Mouse (Mus musculus) frontal cortex, adult (tissue): ENCODE results near the gene Krt9.
A peak's percentile ranks its signal among the peaks of the same experiment; 100 is the strongest.
"Not testable (repeated sequence)": the region's sequence is repeated elsewhere in the genome, so short reads cannot be mapped to it uniquely, and the experiment has no call there.

Source experiments
- ATAC-seq: cut with Nextera tagmentation; 2 replicates; pipeline ENCODE4 v1.9.2; 2017; ENCODE audit warnings: mild to moderate bottlenecking, moderate library complexity, mixed read lengths; ENCODE audit not compliant: low TSS enrichment

The Krt9 gene

GRCm38 (mm10) chr11:100192992-100193391 lies at the start of gene Krt9:
Gene Krt9 (minus strand): TSS chr11:100193246.
- peak; percentile 92 for ATAC-seq

GRCm38 (mm10) chr11:100240272-100240671 lies 47.2 kb upstream of the Krt9 start:
- ATAC-seq: not testable (repeated sequence)

GRCm38 (mm10) chr11:100221741-100222140 lies 28.7 kb upstream of the Krt9 start:
- ATAC-seq: peak; percentile 47; the same call in 1 of the 2 replicates

GRCm38 (mm10) chr11:100219304-100219703 lies 26.3 kb upstream of the Krt9 start:
- no peak for ATAC-seq

GRCm38 (mm10) chr11:100208542-100208941 lies 15.5 kb upstream of the Krt9 start:
- no peak for ATAC-seq

- no peak for ATAC-seq
Measured at GRCm38 (mm10) chr11:100207498-100207897, 14.5 kb upstream of the Krt9 start, which contains the start of gene Krt14. Gene Krt14 (minus strand): TSS chr11:100207548.

GRCm38 (mm10) chr11:100203448-100203847 lies 10.4 kb upstream of the Krt9 start:
- ATAC-seq: no peak

GRCm38 (mm10) chr11:100202906-100203305 lies 9.9 kb upstream of the Krt9 start:
- no peak for ATAC-seq

GRCm38 (mm10) chr11:100200104-100200820 lies 7.2 kb upstream of the Krt9 start:
- peak; percentile 75 for ATAC-seq

- ATAC-seq: peak; percentile 94
Measured at GRCm38 (mm10) chr11:100198666-100199065, 5.6 kb upstream of the Krt9 start.

GRCm38 (mm10) chr11:100191820-100192219 lies 1.2 kb downstream of the Krt9 start:
- ATAC-seq: peak; percentile 51

GRCm38 (mm10) chr11:100186736-100187135 lies 6.3 kb downstream of the Krt9 start:
- ATAC-seq: no peak

- no peak for ATAC-seq
Measured at GRCm38 (mm10) chr11:100181725-100182124, 11.3 kb downstream of the Krt9 start.

GRCm38 (mm10) chr11:100179260-100179659 lies 13.8 kb downstream of the Krt9 start:
- peak; percentile 65; the same call in 1 of the 2 replicates for ATAC-seq

- no peak for ATAC-seq
Measured at GRCm38 (mm10) chr11:100178307-100178706, 14.7 kb downstream of the Krt9 start.

GRCm38 (mm10) chr11:100176791-100177190 lies 16.3 kb downstream of the Krt9 start:
- no peak for ATAC-seq

GRCm38 (mm10) chr11:100168765-100169762 lies 24.0 kb downstream of the Krt9 start:
- peak; percentile 65; the same call in 1 of the 2 replicates for ATAC-seq

GRCm38 (mm10) chr11:100168071-100168470 lies 25.0 kb downstream of the Krt9 start:
- no peak for ATAC-seq

- no peak for ATAC-seq
Measured at GRCm38 (mm10) chr11:100164392-100164791, 28.7 kb downstream of the Krt9 start.

- ATAC-seq: no peak
Measured at GRCm38 (mm10) chr11:100157908-100158477, 35.1 kb downstream of the Krt9 start.

GRCm38 (mm10) chr11:100157331-100157730 lies 35.7 kb downstream of the Krt9 start:
- ATAC-seq: no peak
